Mouse (Mus musculus) hindbrain, embryonic 14.5 days (tissue): ENCODE measurements at regions not wholly inside any gene's neighbourhood (a gene's known extent, or its start where the extent isn't known, plus 50 kb on each side); places are given as distances from the start of the nearest gene placed in this dataset.

Source experiments
- ATAC-seq: fragments of 200-750 bp; cut with Nextera tagmentation; 2 replicates; pipeline ENCODE4 v1.8.0; 2017; ENCODE audit warnings: moderate number of reproducible peaks, mild to moderate bottlenecking, moderate TSS enrichment, moderate library complexity; ENCODE audit not compliant: low FRiP score
- DNase-seq: peaks from one replicate; pipeline ENCODE4 v3.0.0-alpha.2; 2015; ENCODE audit warnings: low spot score
- H3K27ac ChIP-seq: fragments of 300-500 bp; sonication (generic); 2 replicates; pipeline ENCODE4 v1.5.1; 2014; ENCODE audit warnings: mild to moderate bottlenecking, moderate library complexity
- H3K27me3 ChIP-seq: fragments of 300-500 bp; sonication (generic); 2 replicates; pipeline ENCODE4 v1.6.1; 2014; ENCODE audit warnings: mild to moderate bottlenecking, low read length, mixed read lengths; ENCODE audit not compliant: control insufficient read depth, insufficient read depth
- H3K36me3 ChIP-seq: fragments of 300-500 bp; sonication (generic); replicated peaks from 2 replicates; pipeline ENCODE4 v1.6.1; 2014; ENCODE audit not compliant: control insufficient read depth, insufficient read depth
- H3K4me1 ChIP-seq: fragments of 300-500 bp; sonication (generic); replicated peaks from 2 replicates; pipeline ENCODE4 v1.6.1; 2014; ENCODE audit warnings: antibody characterized with exemption, low read length, mixed read lengths; ENCODE audit not compliant: control insufficient read depth, insufficient read depth
- H3K4me2 ChIP-seq: fragments of 300-500 bp; sonication (generic); replicated peaks from 2 replicates; pipeline ENCODE4 v1.6.1; 2014; ENCODE audit warnings: mild to moderate bottlenecking, moderate library complexity
- H3K4me3 ChIP-seq: fragments of 300-500 bp; sonication (generic); replicated peaks from 2 replicates; pipeline ENCODE4 v1.5.1; 2014; ENCODE audit warnings: mild to moderate bottlenecking, low read length
- H3K9ac ChIP-seq: fragments of 300-500 bp; sonication (generic); 2 replicates; pipeline ENCODE4 v1.6.1; 2014
- H3K9me3 ChIP-seq: fragments of 300-500 bp; sonication (generic); 2 replicates; pipeline ENCODE4 v1.6.1; 2016; ENCODE audit warnings: low read length; ENCODE audit not compliant: control insufficient read depth
- WGBS: fragments of 180-500 bp; shearing (Covaris S2); extraction: QIAGEN DNeasy Blood & Tissue Kit; methylation state at CpG from one replicate; pipeline ENCODE4 v1.1.7; 2014; 5-methylcytosine and 5-hydroxymethylcytosine counted together

GRCm38 (mm10) chr12:9274181-9274580 lies 244.4 kb downstream of the Ttc32 start:
- Histone ChIP-seq H3K9ac (no peak overlapping the region), H3K9me3 (no peaks in the 10 kb centered on the region), H3K27me3 (no peaks in the 10 kb centered on the region), H3K36me3 (no peaks in the 10 kb centered on the region), H3K4me3 (no peak overlapping the region), H3K27ac (no peak overlapping the region), H3K4me1 (no peaks in the 10 kb centered on the region), H3K4me2 (no peak overlapping the region)
- DNase-seq (no peak), ATAC-seq (no peak)
- 63% methylated on average over 1 of the region's 1 CpGs for WGBS

DNA sequence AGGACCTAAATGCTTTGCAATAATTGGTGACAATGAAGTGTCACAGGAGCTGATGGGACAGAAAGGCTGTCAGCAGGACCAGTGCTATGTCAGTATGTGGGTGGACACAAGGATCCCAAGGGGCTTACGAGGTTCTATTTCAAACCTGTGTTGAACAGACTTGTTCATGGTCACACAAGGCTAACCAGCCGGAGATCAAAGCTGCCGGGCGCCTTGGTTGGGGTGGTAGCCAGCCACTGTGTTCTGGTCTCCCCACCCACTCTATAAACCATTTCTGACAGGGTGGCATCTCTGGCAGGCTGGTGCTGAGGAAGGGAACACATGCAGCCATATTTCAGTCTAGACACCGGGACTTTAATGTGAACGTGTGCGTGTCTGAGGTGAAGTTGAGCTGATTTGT lies 245.9 kb downstream of the Ttc32 start:
- Histone ChIP-seq H3K9ac (no peak overlapping the region), H3K27me3 (no peaks in the 10 kb centered on the region), H3K27ac (no peak overlapping the region), H3K4me1 (no peaks in the 10 kb centered on the region), H3K9me3 (no peaks in the 10 kb centered on the region), H3K4me3 (no peak overlapping the region), H3K36me3 (no peaks in the 10 kb centered on the region), H3K4me2 (no peak overlapping the region)
- DNase-seq = no peak
- no peak for ATAC-seq
- 95% methylated on average over 7 of the region's 7 CpGs for WGBS

DNA sequence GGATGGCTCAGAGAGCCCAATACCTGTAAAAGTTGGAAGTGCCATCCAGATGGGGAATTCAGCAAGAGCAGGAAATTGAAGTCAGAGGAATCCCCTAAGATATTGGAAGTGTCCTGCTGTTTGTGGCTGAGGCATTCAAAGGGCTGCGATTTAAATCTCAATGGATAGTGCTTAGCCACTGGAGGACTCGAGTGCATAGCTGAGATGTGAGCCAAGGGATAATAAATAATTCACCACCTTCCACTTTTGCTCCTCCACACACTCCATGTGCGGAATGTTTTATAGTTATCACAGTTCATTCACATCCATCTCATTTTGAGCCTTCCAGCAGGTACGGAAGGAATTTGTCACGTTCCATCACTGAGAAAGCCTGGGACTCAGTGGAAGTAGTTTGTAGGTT lies 248.9 kb downstream of the Ttc32 start:
- Histone ChIP-seq H3K4me3 (no peak overlapping the region), H3K4me2 (no peak overlapping the region), H3K27me3 (no peaks in the 10 kb centered on the region), H3K9ac (no peak overlapping the region), H3K9me3 (no peaks in the 10 kb centered on the region), H3K36me3 (no peaks in the 10 kb centered on the region), H3K27ac (no peak overlapping the region), H3K4me1 (no peaks in the 10 kb centered on the region)
- no peak for ATAC-seq
- DNase-seq = no peak
- 30% methylated on average over 5 of the region's 5 CpGs for WGBS

GRCm38 (mm10) chr12:9279893-9280605 lies 250.3 kb downstream of the Ttc32 start:
- H3K36me3 ChIP-seq = no peaks in the 10 kb centered on the region
- WGBS = 44% methylated on average over 5 of the region's 5 CpGs
- no peak overlapping the region for H3K4me2 ChIP-seq
- H3K9me3 ChIP-seq = no peaks in the 10 kb centered on the region
- no peaks in the 10 kb centered on the region for H3K27me3 ChIP-seq
- no peaks in the 10 kb centered on the region for H3K4me1 ChIP-seq
- no peak for ATAC-seq
- H3K9ac ChIP-seq = no peak overlapping the region
- H3K4me3 ChIP-seq = no peak overlapping the region
- no peak for DNase-seq
- no peak overlapping the region for H3K27ac ChIP-seq

DNA sequence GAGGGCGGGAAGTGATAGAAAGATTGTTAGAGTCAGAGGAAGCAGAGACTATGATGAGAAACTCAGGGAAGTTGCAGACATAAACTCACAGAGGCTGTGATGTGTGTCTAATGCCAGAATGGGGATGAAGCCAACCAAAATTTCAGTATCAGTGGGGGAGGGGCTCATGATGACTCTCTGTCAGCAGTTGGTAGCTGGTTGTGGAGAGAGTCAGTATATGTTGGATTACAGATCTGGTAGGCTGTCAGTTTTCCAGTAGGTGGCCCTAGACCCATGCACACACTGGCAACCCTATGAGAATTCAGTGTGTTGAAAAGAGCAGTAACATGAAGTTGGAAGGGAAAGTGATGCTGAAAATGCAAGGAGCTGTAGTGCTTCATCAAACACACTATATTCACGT lies 257.5 kb downstream of the Ttc32 start:
- ATAC-seq (no peak), DNase-seq (no peak)
- Histone ChIP-seq H3K4me2 (no peak overlapping the region), H3K27ac (no peak overlapping the region), H3K9ac (no peak overlapping the region), H3K9me3 (no peaks in the 10 kb centered on the region), H3K36me3 (no peaks in the 10 kb centered on the region), H3K27me3 (no peaks in the 10 kb centered on the region), H3K4me3 (no peak overlapping the region), H3K4me1 (no peaks in the 10 kb centered on the region)
- 90% methylated on average over 2 of the region's 2 CpGs for WGBS

DNA sequence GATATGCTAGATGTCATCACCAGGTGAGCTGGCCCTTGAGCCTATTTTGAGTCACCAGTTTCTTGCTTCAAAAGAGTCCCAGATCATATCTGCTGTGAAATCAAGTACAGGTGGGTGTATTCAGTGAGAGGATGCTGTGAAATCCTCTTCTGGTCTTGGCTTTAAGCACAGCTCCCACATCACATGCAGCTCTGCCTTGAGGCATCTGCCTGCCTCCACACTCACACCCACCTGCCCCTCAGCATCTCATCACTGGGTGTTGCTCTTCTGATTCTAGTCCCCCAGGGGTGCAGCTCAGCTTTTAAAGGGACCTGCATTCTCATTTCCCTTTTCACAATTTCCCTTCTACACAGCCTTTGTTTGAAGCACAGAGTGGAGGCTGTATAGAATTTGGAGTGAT lies 262.9 kb downstream of the Ttc32 start:
- DNase-seq (no peak), ATAC-seq (no peak)
- H3K36me3 ChIP-seq = no peaks in the 10 kb centered on the region
- H3K27me3 ChIP-seq = no peaks in the 10 kb centered on the region
- no peak overlapping the region for H3K4me3 ChIP-seq
- no peaks in the 10 kb centered on the region for H3K4me1 ChIP-seq
- H3K4me2 ChIP-seq = no peak overlapping the region
- H3K9ac ChIP-seq = no peak overlapping the region
- no peak overlapping the region for H3K27ac ChIP-seq
- no peaks in the 10 kb centered on the region for H3K9me3 ChIP-seq

DNA sequence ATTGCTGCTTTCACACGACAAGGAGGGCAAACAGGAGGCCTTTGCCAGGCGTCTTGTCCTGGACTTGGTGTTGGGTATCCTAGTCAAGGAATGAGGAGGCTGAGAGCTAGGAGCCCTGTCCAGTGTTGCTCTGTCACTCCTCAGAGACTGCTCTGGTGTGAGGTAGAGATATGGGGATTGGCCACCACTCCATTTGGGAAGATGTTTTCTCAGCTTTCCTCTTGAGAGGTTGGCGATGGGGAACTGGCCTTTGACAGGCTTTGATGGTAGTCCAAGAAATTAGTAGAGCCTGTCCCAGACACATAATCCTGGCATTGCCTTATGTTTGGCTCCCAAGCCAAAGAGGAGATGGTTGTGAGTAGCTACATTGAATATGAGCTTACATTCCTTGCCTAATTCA lies 265.4 kb downstream of the Ttc32 start:
- Histone ChIP-seq H3K9ac (no peak overlapping the region), H3K4me1 (no peaks in the 10 kb centered on the region), H3K4me2 (no peak overlapping the region), H3K27ac (no peak overlapping the region), H3K9me3 (no peaks in the 10 kb centered on the region), H3K27me3 (no peaks in the 10 kb centered on the region), H3K36me3 (no peaks in the 10 kb centered on the region), H3K4me3 (no peak overlapping the region)
- 89% methylated on average over 3 of the region's 3 CpGs for WGBS
- DNase-seq (no peak), ATAC-seq (no peak)

GRCm38 (mm10) chr12:9298848-9299655 lies 269.3 kb downstream of the Ttc32 start:
- no peaks in the 10 kb centered on the region for H3K27me3 ChIP-seq
- no peaks in the 10 kb centered on the region for H3K4me1 ChIP-seq
- no peak overlapping the region for H3K27ac ChIP-seq
- H3K4me3 ChIP-seq = no peak overlapping the region
- H3K4me2 ChIP-seq = no peak overlapping the region
- no peaks in the 10 kb centered on the region for H3K36me3 ChIP-seq
- ATAC-seq (no peak), DNase-seq (no peak)
- 74% methylated on average over 5 of the region's 5 CpGs for WGBS
- H3K9ac ChIP-seq = no peak overlapping the region
- H3K9me3 ChIP-seq = no peaks in the 10 kb centered on the region

DNA sequence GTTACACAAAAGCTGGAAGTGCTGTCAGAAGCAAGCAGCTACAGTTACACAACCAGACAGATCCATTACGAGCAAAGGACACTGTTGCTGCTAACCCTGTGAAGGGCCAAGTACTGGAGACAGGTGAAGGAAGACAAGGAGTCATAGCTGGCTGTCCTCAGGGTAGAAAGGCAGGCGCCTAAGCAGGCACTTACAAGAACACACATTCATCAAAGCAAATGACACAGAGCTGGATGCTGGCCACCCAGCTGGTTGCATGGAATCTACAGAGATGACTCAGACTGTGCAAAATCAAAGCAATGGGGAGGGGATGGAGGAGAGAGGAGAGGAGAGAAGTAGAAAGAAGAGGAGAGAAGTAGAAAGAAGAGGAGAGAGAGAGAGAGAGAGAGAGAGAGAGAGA lies 265.8 kb upstream of the Osr1 start:
- 86% methylated on average over 2 of the region's 2 CpGs for WGBS
- no peak overlapping the region for H3K9ac ChIP-seq
- H3K4me1 ChIP-seq = no peaks in the 10 kb centered on the region
- DNase-seq (no peak), ATAC-seq (no peak)
- no peak overlapping the region for H3K4me2 ChIP-seq
- no peak overlapping the region for H3K4me3 ChIP-seq
- H3K27me3 ChIP-seq = no peaks in the 10 kb centered on the region
- H3K27ac ChIP-seq = no peak overlapping the region
- no peaks in the 10 kb centered on the region for H3K36me3 ChIP-seq
- H3K9me3 ChIP-seq = no peaks in the 10 kb centered on the region
